Mouse (Mus musculus): ENCODE data around the gene Syne1. TPM values are rescaled to one million over a fixed set of nuclear protein-coding genes. Genes with fewer than 3 reads are reported as not detected.

Syne1 gene
- polyA plus RNA-seq, 1 experiment: 10.2 TPM

GRCm38 (mm10) chr10:5369599-5369998 is 181.7 kb downstream of the Syne1 start:
- no peak for TF ChIP-seq GATA1 (IDR thresholded peaks at IDR 0.05; ENCODE audit: low read length)

- no peak for TF ChIP-seq GATA1 (IDR thresholded peaks at IDR 0.05; ENCODE audit: low read length)
Observed at GRCm38 (mm10) chr10:5368266-5368665, 183.0 kb downstream of the Syne1 start.

- no peak for TF ChIP-seq GATA1 (IDR thresholded peaks at IDR 0.05; ENCODE audit: low read length)
Observed at GRCm38 (mm10) chr10:5367465-5368011, 183.7 kb downstream of the Syne1 start.

- TF ChIP-seq GATA1 (IDR thresholded peaks at IDR 0.05; ENCODE audit: low read length): no peak
Observed at GRCm38 (mm10) chr10:5360560-5360959, 190.7 kb downstream of the Syne1 start.

GRCm38 (mm10) chr10:5356614-5357013 is 194.7 kb downstream of the Syne1 start:
- TF ChIP-seq GATA1 (IDR thresholded peaks at IDR 0.05; ENCODE audit: low read length): no peak

GRCm38 (mm10) chr10:5353390-5353789 is 197.9 kb downstream of the Syne1 start:
- TF ChIP-seq GATA1 (IDR thresholded peaks at IDR 0.05; ENCODE audit: low read length): no peak

- no peak for TF ChIP-seq GATA1 (IDR thresholded peaks at IDR 0.05; ENCODE audit: low read length)
Observed at GRCm38 (mm10) chr10:5346911-5347310, 204.4 kb downstream of the Syne1 start.

- TF ChIP-seq GATA1 (IDR thresholded peaks at IDR 0.05; ENCODE audit: low read length): no peak
Observed at GRCm38 (mm10) chr10:5343211-5343610, 208.1 kb downstream of the Syne1 start.

- TF ChIP-seq GATA1 (IDR thresholded peaks at IDR 0.05; ENCODE audit: low read length): no peak
Observed at GRCm38 (mm10) chr10:5336394-5336793, 214.9 kb downstream of the Syne1 start.

GRCm38 (mm10) chr10:5332801-5333200 is 218.5 kb downstream of the Syne1 start:
- no peak for TF ChIP-seq GATA1 (IDR thresholded peaks at IDR 0.05; ENCODE audit: low read length)

- TF ChIP-seq GATA1 (IDR thresholded peaks at IDR 0.05; ENCODE audit: low read length): no peak
Observed at GRCm38 (mm10) chr10:5326716-5327115, 224.6 kb downstream of the Syne1 start.

GRCm38 (mm10) chr10:5323741-5324395 is 227.4 kb downstream of the Syne1 start:
- TF ChIP-seq GATA1 (IDR thresholded peaks at IDR 0.05; ENCODE audit: low read length): no peak

- TF ChIP-seq GATA1 (IDR thresholded peaks at IDR 0.05; ENCODE audit: low read length): no peak
Observed at GRCm38 (mm10) chr10:5322562-5322961, 228.7 kb downstream of the Syne1 start.

- no peak for TF ChIP-seq GATA1 (IDR thresholded peaks at IDR 0.05; ENCODE audit: low read length)
Observed at GRCm38 (mm10) chr10:5317602-5318001, 233.7 kb downstream of the Syne1 start.

GRCm38 (mm10) chr10:5312437-5312836 is 238.8 kb downstream of the Syne1 start:
- no peak for TF ChIP-seq GATA1 (IDR thresholded peaks at IDR 0.05; ENCODE audit: low read length)

- no peak for TF ChIP-seq GATA1 (IDR thresholded peaks at IDR 0.05; ENCODE audit: low read length)
Observed at GRCm38 (mm10) chr10:5309961-5310713, 241.1 kb downstream of the Syne1 start.

- TF ChIP-seq GATA1 (IDR thresholded peaks at IDR 0.05; ENCODE audit: low read length): no peak
Observed at GRCm38 (mm10) chr10:5309398-5309797, 241.9 kb downstream of the Syne1 start.

Data from G1E-ER4 (cell line).